Mouse (Mus musculus) layer of hippocampus, adult 9-10 months (tissue): ENCODE data around the gene Gm49337.

Source experiments
- DNase-seq: peaks from one replicate; pipeline ENCODE4 v3.0.0; 2022; ENCODE audit warnings: low spot score

Gene Gm49337

DNA sequence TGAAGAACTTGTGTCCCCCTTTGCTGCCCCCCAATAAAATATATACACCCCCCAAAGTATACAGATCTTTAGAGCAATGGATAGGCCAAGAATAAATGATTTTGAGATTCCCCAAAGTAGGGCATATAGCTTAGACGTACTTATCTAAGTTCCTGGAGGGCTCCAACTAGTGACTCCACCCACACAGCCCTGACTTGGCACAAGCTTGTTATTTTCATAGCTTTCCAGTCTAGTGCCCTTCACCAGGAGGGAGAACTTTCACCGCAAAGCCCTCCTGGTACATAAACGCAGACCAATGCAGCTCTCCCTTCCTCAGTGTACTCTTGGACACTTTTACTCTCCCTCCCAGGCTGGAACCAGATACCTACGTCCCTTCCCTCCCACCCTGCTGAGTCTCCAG is 11.0 kb upstream of the Gm49337 start:
- DNase-seq: no peak

DNA sequence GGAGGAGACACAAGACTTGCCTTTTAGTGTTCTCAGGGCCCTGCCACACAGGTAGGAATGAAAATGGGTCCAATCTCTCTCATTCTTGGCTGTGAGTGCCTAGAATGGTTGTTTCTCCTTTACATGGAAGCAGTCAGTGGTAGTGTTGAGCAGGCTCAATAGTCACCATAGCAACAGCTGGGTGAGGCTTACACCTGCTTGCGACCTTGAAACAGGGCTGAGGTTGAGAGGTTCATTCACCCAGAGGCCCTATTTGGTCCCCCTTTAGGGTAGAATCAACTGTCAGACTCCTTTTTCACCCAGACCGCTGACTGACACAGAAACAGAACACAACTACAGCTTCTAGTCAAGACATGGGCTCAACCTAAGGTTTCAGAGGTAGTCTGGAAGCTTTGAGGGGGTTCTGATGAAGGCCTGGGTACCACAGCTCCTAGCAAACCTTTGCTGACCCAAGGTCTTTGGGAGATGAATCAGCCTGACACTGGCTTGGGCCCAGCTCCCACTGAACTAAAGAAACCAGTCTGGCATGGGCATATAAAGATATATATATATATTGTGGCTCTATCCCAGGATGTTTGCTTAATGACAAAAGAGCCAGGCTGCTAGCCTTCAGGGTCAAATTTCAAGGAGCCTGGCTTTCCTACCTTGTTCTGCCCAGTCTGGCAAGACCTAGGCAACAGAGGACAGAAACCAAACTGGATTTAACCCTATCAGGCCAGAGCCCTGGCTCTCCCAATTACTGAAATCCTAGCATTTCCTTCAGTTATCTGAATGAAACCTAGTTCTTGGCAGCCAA is 8.2 kb upstream of the Gm49337 start:
- no peak for DNase-seq

DNA sequence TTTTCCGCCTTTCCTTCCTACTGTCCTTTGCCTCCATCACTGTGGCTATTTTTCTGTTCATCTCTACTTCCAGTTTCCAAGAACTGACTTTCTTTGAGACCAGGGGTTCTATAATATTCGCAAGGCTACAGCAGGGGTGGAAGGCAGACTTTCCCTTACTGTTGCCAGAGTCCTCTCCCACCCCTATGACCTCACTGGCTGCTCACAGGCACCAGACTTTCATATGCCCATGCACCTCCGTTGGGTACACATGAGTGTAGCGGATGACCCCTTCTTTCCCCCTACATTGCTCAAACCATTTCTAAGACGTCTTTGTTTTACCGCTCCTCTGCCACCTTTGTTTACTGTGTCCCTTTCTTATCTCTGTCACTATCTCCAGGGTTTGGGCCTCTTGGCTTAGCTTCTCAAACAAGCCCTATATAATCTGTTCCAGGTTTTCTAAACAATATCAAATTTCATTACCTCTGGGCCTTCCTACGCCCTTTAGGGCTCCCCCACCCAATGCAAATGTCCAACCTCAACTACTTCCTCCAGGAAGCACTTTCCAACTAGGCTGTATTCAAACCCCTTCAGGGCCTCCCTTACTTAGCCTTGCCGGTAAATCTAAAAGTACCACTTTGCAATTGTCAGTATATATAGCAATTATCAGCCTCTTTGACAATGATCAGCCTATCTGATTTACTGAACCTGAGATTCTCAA is 7.3 kb upstream of the Gm49337 start:
- DNase-seq: no peak

DNA sequence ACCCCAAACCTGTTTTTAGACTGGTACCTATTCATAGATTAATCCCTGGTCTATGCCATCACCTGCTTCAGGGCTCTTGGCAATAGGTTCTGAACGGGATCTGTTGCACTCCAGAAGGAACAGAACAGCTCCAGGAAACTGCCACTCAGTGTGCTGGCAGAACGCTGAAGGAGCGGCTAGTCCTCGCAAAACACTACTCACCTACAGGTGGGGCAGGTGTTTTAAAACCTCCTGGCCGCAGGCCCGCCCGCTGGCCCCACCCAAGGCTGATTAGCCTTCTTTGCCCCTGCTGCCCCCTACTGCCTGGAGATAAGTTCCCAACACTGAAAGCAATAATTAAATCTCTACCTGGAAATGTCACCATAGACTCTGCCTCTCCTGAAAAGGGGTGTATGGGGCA is 5.8 kb upstream of the Gm49337 start, which contains the start of gene Tspan1:
TSS of gene Tspan1 (minus strand) at position 198 of the 400 bp plus-strand sequence.
- no peak for DNase-seq

DNA sequence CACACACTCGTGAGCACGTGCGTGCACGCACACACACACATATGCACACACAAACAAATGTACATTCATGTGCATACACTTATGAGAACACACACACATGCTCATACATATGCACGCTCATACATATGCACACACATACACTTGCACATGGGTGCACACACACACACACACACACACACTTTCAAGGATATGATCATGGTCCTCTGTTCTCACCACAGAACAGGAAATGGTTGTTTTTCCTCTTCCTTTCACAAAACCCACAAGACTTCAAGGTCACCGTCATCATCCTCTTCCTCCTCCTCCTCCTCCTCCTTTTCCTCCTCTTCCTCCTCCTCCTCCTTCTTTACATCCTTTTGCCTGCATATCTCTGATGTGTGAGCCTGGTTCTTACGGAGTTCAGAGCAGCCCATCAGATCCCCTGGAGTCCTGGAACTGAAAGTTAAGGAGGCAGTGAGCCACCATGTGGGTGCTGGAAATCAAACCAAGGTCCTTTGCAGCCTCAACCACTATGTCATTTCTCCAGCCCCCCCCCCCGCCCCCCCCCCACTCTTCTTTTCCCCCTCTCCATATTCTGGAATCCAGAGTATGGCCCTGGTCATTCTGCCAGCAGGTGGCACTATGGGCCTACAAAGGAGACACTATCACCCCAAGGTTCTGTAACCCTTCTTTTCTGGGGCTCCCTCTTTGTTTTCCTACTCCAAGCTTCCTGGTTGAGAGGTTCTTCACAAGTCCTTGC is 4.4 kb upstream of the Gm49337 start:
- peak; percentile 60 for DNase-seq

DNA sequence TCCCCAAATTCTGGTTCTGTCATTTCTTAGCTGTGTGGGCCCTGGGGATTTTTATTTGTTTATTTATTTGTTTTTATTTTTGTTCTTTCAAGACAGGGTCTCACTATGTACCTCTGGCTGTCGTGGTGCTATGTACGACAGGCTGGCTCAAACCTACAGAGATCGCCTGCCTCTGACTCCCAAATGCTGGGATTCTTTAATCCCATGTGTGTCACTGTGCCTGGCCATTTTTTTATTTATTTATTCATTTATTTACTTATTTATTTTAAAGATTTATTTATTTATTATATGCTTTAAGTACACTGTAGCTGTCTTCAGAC is 3.9 kb upstream of the Gm49337 start:
- no peak for DNase-seq

DNA sequence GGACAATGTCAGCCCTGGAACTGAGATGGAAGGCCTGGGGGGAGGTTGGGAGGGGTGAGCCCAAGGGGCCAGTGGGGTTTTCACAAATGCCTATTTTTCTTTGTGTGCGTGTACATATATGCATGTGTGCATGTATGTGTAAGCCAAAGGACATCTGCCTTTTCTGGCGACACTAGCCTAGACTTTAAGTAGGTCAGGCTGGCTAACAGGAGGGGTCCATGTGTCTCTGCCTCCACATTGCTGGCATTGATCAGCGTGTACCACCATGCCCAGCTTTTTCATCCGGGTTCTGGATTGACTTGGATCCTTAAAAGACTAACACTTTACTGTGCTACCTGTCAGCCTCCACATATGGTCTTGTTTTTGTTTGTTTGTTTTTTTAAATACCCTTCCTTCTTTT is 568 bp downstream of the Gm49337 start:
- no peak for DNase-seq

DNA sequence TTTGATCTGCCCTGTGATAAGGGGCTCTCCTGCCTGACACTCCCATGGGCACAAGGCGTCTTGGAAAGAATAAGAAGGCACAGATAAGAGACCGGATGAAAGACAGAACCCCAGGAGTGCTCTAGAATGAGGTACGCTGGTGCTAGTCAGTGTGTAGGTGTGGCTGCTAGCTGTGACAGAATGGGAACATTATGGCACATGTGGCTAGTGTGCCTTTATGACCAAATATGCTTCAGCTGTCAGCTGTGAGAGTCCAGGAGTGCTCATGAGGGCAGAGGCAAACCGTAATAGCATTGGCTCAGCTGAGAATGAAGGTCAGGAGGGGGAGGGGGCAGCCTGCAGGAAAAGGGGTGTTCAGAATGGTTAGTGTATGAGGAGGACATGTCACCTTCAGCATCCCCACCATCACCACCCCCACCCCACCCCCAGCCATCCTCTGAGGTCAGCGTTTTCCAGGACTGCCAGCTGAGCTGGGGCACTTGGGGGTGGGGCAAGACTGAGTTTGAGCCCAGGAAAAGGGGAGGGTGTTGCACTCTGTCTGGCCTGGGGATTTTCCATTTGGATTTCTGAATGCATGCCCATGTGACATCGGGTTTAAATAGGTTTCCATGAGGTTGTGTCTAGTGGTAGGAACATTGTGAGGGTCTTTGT is 1.4 kb downstream of the Gm49337 start:
- no peak for DNase-seq

DNA sequence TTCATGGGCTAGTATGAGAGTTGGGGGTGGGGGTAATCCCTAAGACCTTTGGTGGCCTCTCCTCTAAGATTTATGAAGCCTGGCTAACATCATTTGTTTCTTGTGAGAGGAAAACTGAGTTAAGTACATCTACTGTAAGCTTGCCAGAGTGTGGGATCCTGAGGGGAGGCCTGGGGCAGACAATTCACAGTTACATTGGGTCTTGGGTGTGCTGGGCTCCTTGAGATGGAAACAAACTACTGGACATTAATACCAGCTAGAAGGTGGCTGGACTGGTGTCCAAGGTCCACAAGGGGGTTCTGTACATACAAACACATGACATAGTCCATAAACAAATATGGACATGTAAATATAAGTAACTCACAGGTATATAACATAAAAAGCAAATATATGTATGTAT is 2.0 kb downstream of the Gm49337 start:
- DNase-seq: no peak

DNA sequence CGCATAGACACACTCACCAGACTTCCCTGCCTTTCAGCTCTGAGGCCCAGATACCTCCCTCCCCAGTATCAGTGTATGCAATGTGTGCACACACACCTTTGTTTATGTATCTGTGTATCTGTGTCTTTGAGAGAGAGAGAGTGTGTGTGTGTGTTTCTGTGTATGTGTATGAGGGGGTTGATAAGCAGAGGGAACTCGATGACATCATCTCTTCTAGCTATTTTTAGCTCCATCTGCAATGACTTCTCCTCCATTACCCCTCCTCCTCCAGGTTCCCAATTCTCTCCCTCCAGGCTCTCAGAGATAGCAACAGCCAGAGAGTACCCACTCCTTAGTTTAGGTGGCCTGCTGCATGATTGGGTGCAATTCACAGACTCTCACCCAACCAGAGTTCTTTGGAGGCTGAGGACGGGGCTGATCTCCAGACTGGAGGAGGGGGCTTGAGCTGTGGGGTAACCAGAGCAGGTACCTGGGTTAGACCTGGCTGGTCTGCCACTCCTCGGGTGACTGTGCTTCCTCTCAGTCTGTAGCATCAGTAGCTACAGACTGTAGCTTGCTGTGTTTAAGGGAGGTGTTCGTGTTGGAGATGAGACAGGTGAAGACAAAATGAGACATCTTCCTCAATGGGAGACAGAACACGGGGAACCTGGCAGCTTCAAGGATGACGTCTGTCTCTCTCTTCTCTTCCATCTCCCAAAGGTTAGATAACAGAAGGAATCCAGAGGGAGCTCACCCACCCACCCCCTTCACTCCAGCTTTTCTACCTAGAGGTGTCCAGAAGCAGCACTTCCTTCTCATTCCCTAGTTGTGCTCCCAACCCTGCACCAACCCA is 2.7 kb downstream of the Gm49337 start:
- DNase-seq: no peak

DNA sequence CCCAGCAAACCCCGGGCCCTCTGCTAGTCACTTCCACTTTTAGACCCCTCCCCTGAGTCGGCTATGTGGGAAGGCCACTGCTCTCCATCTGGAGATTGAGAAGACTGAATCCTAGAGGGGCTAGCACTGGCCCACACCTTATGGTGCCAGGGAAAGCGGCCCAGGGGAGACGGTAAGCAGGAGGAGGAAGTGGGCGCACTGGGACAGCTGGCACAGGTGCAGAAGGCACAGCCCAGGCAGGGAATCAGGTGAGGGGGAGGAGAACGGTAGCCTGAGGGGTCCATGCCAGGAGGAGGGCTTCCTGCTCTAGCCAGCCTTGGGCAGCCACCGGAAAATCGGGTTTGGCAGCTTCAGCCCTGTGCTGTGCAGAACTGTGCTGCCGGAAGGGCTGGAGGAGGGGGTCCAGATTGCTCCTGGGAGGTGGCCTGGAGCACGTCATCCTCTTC is 3.4 kb downstream of the Gm49337 start:
- DNase-seq: no peak

DNA sequence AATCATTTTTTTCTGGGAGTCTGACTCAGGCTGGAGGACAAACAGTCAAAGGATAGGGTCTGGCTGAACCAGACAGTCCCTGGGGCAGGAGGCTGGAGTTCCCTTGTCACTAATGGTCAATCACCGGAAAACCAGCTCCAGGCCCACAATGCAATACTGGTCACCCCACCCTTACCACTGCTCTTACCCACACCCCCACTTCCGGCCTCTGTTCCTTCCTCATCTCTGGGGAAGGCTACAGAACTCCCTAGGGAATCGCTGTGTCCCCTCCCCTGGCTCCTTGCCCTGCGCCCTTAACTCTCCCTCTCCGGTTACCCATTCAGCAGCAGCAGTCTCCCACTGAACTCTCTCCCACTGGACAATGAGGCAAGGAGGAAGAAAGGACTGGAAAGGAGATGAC is 4.0 kb downstream of the Gm49337 start:
- DNase-seq: no peak

DNA sequence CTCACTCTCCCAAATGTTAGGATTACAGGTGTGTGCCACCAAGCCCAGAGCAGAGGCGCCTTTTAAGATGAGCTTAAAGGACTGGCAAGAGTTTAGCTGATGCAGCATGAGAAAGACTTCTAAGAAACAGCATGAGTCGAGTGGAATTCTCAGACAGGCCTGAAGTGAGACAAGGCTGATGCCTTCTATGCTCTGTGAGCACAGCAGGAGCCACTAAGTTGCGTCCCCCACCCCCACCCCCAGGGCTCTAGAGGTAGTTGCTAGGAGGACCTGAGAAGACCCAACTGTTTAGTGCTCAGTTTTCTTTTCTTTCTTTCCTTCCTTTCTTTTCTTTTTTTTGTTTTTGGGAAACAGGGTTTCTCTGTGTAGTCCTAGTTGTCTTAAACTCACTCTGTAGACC is 8.9 kb downstream of the Gm49337 start:
- DNase-seq: no peak

DNA sequence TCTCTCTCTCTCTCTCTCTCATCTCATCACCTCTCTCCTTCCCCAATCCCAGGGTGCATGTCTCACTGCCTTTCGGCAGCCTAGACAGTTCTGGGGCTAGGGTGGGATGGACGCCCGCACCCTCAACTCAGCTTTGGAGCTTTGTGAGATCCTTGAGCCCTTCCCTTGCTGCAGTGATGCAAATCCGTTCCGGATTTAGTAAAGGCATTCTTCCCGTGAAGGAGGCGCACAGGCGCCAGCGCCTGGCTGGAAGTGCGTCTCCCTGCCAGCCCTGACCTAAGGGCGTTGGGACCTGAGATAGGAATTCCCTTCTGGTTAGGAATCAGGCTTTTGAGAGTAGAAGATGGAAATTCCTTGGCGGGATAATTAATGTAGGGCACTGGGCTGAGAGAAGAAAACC is 9.6 kb downstream of the Gm49337 start:
- DNase-seq: no peak

DNA sequence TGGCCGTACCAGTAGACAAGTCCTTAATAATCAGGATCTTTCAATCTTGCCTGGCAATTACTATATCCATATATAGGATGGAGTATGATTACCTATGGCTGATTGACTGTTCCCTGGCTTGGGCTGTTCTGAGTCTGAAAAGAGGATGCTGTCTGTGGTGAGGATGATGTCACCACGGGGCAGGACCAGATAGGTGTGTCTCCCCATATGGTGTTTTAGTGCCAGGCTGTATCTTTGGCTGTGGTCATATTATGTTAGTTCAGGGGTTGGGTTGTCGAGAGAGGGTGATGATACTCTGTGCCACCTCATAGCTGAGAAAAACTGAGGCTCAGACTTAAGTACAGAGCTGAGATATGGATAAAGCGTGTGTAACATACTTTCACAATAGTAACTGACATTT is 11.9 kb downstream of the Gm49337 start:
- DNase-seq: no peak

DNA sequence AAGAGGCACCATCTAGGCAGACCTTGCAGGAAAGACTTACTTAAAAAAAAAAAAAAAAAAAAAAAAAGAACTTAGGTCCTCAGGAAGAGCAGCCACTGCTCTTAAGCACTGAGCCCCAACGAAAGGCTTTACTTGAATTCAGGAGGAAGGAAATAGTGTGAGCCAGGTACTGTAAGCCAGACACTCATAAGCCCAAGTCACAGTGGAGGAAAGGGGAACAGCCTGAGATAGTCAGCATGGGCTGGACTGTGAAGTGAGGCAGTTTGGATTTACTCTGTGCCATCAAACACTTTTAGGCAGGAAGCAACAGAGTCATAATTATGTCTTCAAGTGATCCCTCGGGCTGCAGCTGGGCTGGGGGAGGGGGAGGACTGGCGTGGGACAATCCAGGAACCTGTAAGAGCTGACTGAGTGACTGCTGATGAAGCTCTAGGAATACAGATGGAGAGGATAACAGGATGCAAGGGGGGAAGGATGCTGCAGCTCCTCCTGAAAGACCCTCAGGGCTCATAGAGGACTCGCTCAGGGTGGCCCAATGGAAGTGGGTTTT is 19.2 kb downstream of the Gm49337 start:
- no peak for DNase-seq

DNA sequence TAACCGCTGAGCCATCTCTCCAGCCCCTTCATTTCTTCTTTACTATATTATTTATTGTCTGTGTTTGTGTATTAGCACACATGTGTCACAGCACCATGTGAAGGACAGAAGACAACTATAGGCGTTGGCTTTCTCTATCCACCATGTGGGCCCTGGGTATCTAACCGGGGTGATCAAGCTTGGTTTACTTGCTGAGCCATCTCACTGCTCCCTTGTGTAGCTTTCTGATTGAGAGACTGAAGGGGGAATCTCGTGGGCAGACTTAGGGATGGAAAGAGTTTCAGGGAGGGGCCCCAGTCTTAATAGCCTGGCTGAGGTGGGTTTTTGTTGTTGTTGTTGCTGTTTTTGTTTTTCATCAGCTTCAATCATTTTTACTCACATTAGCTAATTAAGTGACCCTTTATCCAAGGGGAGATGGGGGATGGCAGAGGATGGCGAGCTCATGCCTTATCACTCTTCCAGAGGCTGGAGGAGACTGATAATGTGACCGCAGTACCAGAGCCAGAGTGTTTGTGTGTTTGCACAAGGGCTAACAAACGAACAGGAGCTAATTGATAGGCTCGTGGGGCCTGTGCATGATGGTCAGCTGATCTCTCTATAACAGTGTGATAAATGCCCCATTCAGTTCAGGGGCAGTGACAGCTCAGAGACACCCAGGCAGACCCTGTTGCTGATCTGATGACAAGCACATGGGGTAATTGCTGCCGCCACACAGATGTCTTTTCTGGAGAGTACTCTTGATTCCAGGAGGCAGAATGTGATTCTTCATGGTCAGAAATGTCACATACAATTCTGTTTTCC is 20.6 kb downstream of the Gm49337 start:
- DNase-seq: no peak

DNA sequence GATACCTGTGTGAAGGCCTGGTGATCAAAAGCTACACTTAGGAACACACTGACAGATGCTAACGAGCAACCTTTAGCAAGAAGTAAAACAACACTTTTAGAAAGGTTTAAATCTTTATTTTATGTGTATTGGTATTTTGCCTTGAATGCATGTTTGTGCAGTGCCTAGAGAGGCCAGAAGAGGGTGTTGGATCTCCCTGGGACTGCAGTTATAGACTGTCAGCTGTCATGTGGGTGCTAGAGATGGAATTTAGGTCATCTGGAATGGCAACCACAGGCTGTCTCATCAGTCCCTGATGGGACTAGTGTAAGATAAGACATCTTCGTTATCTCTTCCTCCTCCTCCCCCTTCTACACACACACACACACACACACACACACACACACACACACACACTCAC is 25.2 kb downstream of the Gm49337 start:
- DNase-seq: no peak

DNA sequence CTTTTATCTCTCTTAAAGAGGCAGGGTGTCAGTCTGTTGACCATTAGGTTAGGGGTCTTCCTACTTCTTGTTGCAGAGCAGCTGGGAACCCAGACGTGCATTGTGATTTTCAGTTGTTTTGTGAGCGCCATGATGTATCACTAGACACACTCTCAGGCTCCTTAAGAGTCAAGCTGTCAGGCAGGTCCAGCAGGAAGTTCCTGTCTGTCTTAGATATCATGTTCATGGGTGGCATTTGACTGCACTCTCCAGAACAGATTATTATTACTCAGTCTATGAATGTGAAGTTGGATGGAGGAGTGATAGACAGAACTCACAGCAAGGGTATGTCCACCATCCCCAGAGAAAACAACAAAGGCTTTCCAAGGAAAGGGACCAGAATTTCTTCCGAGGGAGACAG is 31.2 kb downstream of the Gm49337 start:
- DNase-seq: no peak

DNA sequence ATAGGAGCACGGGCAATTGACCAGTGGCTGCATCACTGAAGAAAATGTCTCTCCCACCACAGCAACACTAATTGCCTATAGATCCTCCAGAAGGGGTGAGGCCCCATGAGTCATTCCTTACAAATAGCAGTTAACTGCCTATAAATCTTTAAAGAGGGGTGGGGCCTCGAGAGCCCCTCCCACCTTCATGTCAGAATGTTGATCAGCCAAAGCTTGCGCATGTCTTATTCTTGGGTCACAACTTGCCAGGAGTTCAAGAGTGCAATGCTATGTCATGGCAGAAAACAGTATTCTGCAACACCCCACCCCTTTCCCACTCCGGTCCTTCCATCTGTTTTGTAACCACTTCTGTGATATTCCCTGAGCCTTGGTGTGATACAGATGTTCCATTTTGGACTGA is 33.3 kb downstream of the Gm49337 start:
- DNase-seq: no peak

DNA sequence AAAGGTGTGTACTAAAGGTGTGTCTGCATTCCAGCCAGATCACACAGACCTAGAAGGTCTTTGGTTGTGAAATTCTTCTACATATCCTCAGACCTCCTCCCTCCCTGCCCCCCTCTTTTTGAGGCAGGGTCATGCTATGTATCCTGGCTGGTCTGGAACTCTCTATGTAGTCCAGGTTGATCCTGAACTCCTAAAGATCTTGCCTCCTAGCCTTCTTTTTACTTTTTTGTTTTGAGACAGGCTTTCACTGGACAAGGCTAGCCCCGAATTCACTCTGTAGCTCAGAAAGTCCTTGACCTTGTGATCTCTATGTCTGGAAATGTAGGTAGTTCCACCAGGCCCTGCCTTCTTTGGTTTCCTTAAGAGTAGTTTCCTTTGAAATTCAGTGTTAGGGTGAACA is 35.7 kb downstream of the Gm49337 start:
- no peak for DNase-seq
